Mouse (Mus musculus): ENCODE data around the gene Pgr.

The Pgr gene

GRCm38 (mm10) chr9:8899616-8900202, at the start of gene Pgr:
Gene Pgr (plus strand): TSS chr9:8899833.
- no peak for DNase-seq

- no peak for DNase-seq
These were observed 42.2 kb upstream of the Pgr start for GRCm38 (mm10) chr9:8857455-8857854.

GRCm38 (mm10) chr9:8868511-8868910, 31.1 kb upstream of the Pgr start:
- DNase-seq, result no peak

- no peak for DNase-seq
These were observed 4.4 kb upstream of the Pgr start for GRCm38 (mm10) chr9:8895205-8895604.

- no peak for DNase-seq
These were observed 775 bp downstream of the Pgr start for GRCm38 (mm10) chr9:8900203-8901012.

- DNase-seq, result no peak
These were observed 1.5 kb downstream of the Pgr start for GRCm38 (mm10) chr9:8901013-8901646.

GRCm38 (mm10) chr9:8901647-8902131, 2.1 kb downstream of the Pgr start:
- DNase-seq, result peak in 1 of 2 experiments; percentile 2

- no peak for DNase-seq
These were observed 2.6 kb downstream of the Pgr start for GRCm38 (mm10) chr9:8902277-8902676.

- DNase-seq, result no peak
These were observed 27.9 kb downstream of the Pgr start for GRCm38 (mm10) chr9:8927561-8927960.

GRCm38 (mm10) chr9:8937753-8938152, 38.1 kb downstream of the Pgr start:
- no peak for DNase-seq

- DNase-seq, result no peak
These were observed 53.7 kb downstream of the Pgr start for GRCm38 (mm10) chr9:8953306-8953705.

GRCm38 (mm10) chr9:8964512-8965133, 65.0 kb downstream of the Pgr start:
- peak; percentile 7 to 19 for DNase-seq

GRCm38 (mm10) chr9:8970240-8970639, 70.6 kb downstream of the Pgr start:
- no peak for DNase-seq

- no peak for DNase-seq
These were observed 71.9 kb downstream of the Pgr start, which contains the start of gene Gm16485 for GRCm38 (mm10) chr9:8971491-8971890. Gene Gm16485 (plus strand): TSS chr9:8971791.

- no peak for DNase-seq
These were observed 78.1 kb downstream of the Pgr start for GRCm38 (mm10) chr9:8977775-8978174.

GRCm38 (mm10) chr9:8982315-8982714, 82.7 kb downstream of the Pgr start:
- DNase-seq, result no peak

- no peak for DNase-seq
These were observed 96.9 kb downstream of the Pgr start for GRCm38 (mm10) chr9:8996494-8996893.

GRCm38 (mm10) chr9:9001170-9001569, 101.5 kb downstream of the Pgr start:
- no peak for DNase-seq

GRCm38 (mm10) chr9:9015108-9015507, 115.5 kb downstream of the Pgr start:
- DNase-seq, result no peak

Data from B cell, adult 2 months (primary cell).